In the genomic region with DNA sequence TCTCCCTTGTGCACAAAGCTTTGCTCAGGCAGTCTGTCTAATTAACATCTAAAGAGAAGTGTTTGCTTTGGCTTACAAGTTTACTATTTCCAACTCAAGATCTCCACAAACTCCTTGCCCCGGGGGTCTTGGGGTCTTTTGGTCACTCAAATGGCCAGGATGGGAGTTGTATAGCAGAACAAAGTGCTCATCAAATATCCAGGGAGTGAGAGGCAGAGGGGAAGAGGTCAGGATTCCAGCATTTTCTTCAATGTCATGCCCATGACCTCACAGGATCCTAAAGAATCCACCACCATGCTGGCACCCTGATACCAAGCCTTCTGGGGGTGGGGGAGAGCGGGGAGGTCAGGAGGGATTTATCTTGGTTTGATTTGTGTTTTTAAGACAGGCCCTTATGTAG, we compare ENCODE assay signal across 26 mouse cellular contexts. TPM values are rescaled to one million over a fixed set of nuclear protein-coding genes. Genes with fewer than 3 reads are reported as not detected.
A peak's percentile ranks its signal among the peaks of the same experiment; 100 is the strongest.
DNase-seq lines count a peak whose midpoint lies in the region; ATAC-seq and TF ChIP-seq lines count a peak whose summit lies in the region.
"Had no signal": no experiment of that assay in that cellular context is flagged by ENCODE, and none has a peak within 500 bp of the region (broad histone marks: within the 10 kb centered on the region; RNA-seq: fewer than 3 reads in every experiment).

No protein-coding gene starts in this region.

- no peak for TF ChIP-seq CTCF in ES-Bruce4 (IDR thresholded peaks at IDR 0.05; ENCODE audit: low read depth, low read length)

- 38% methylated on average over 2 of the region's 2 CpGs for WGBS in hindbrain, embryonic 14.5 days

- ATAC-seq in hindbrain, embryonic 14.5 days (ENCODE audit: low FRiP score) = no peak
- no peak for ATAC-seq in CD4-positive, CD25-positive, alpha-beta regulatory T cell, adult 4 months
- ATAC-seq: activated CD4-positive, CD25-positive, alpha-beta regulatory T cell, adult 4 months; Patski had no signal

- no peak for TF ChIP-seq POLR2A in ES-Bruce4 (IDR thresholded peaks at IDR 0.05; ENCODE audit: insufficient read depth, low read length)

- no peak overlapping the region for H3K4me2 ChIP-seq in hindbrain, embryonic 14.5 days (replicated peaks)

- peak overlapping the region; percentile 85 for H3K27ac ChIP-seq in ES-Bruce4 (ENCODE audit: insufficient read depth, low read length)
- no peak overlapping the region for H3K27ac ChIP-seq in hindbrain, embryonic 14.5 days

- H3K27me3 ChIP-seq in ES-Bruce4 (ENCODE audit: control insufficient read depth, insufficient read depth, low read length, poor library complexity, severe bottlenecking) = no peaks in the 10 kb centered on the region
- H3K27me3 ChIP-seq in hindbrain, embryonic 14.5 days (ENCODE audit: control insufficient read depth, insufficient read depth, low read length) = no peaks in the 10 kb centered on the region
- H3K27me3 ChIP-seq: CH12.LX, Patski had no signal

- H3K36me3 ChIP-seq in ES-Bruce4 (ENCODE audit: control insufficient read depth, insufficient read depth, low read length, poor library complexity, severe bottlenecking) = no peaks in the 10 kb centered on the region
- no peaks in the 10 kb centered on the region for H3K36me3 ChIP-seq in hindbrain, embryonic 14.5 days (replicated peaks; ENCODE audit: control insufficient read depth, insufficient read depth)
- H3K36me3 ChIP-seq: G1E had no signal

- H3K4me1 ChIP-seq in ES-Bruce4 (ENCODE audit: control insufficient read depth, insufficient read depth, low read length) = peaks cover 6% of the 10 kb centered on the region
- H3K4me1 ChIP-seq in hindbrain, embryonic 14.5 days (replicated peaks; ENCODE audit: control insufficient read depth, insufficient read depth, low read length) = no peaks in the 10 kb centered on the region

- no peak overlapping the region for H3K4me3 ChIP-seq in ES-Bruce4 (ENCODE audit: low read depth, low read length)
- no peak overlapping the region for H3K4me3 ChIP-seq in hindbrain, embryonic 14.5 days (replicated peaks; ENCODE audit: low read length)

- H3K9ac ChIP-seq in ES-Bruce4 (ENCODE audit: low read depth, poor library complexity, severe bottlenecking) = no peak overlapping the region
- no peak overlapping the region for H3K9ac ChIP-seq in hindbrain, embryonic 14.5 days

- DNase-seq in ES-CJ7 (ENCODE audit: low read depth, low spot score) (peak; percentile 59), R1 (ENCODE audit: low read depth, low spot score) (peak; percentile 33), ZHBTc4 (ENCODE audit: low read depth, low spot score) (peak; percentile 37)
- DNase-seq in hindbrain, embryonic 14.5 days (ENCODE audit: low spot score) = no peak
- no peak for DNase-seq in cerebellum, postnatal 25 days
- DNase-seq in gastrocnemius, postnatal 25 days = no peak
- DNase-seq: adrenal gland, adult 2 months; adrenal gland, adult 8-10 months; adrenal gland, postnatal 10 days; adrenal gland, postnatal 14 days; adrenal gland, postnatal 25 days; adrenal gland, postnatal 36 days; B cell, adult 2 months; cerebellum, adult 11 months; cerebellum, adult 11-12 months; cerebellum, adult 18-20 months; cerebellum, adult 2 months; cerebellum, adult 8-10 months; cerebellum, adult 9-10 months; cerebellum, adult 9-11 months had no signal

- no peaks in the 10 kb centered on the region for H3K9me3 ChIP-seq in ES-Bruce4 (replicated peaks; ENCODE audit: control insufficient read depth, insufficient read depth, low read length, poor library complexity, severe bottlenecking)
- no peaks in the 10 kb centered on the region for H3K9me3 ChIP-seq in hindbrain, embryonic 14.5 days (ENCODE audit: control insufficient read depth, low read length)
- H3K9me3 ChIP-seq: G1E had no signal

- peak; percentile 83; the same call in 1 of the 2 replicates for TF ChIP-seq EP300 in ES-Bruce4 (IDR thresholded peaks at IDR 0.05; ENCODE audit: insufficient read depth, low read depth, low read length)

RNA-seq across cellular contexts. Expression of a gene that starts 35.7 kb away (rescaled TPM):
- polyA plus RNA-seq in ES-Bruce4 (2011; ENCODE audit: insufficient read depth, insufficient read length, low read depth, missing spikeins) = 36.0 and 40.6 TPM in 2 replicates
- polyA plus RNA-seq in hindbrain, embryonic 14.5 days (2014; fragmentation: Nextera tagmentation; extraction: Ambion mirVana) = 10.1 and 10.3 TPM in 2 replicates
- total RNA-seq in gastrocnemius, postnatal 25 days (2021) = 100 to 1,000 TPM; 221 to 341 TPM
- under 1 TPM in 1 of 2 experiments, not detected in 1; 0.06 TPM for polyA plus RNA-seq in CD4-positive, CD25-positive, alpha-beta regulatory T cell, adult 4 months (2017; shearing (Covaris generic))

RNA-seq across cellular contexts. Expression of a gene that starts 59.9 kb away (rescaled TPM):
- not detected in 2 replicates for polyA plus RNA-seq in ES-Bruce4 (2011; ENCODE audit: insufficient read depth, insufficient read length, low read depth, missing spikeins)
- polyA plus RNA-seq in hindbrain, embryonic 14.5 days (2014; fragmentation: Nextera tagmentation; extraction: Ambion mirVana) = 0.27 and 0.38 TPM in 2 replicates
- total RNA-seq in gastrocnemius, postnatal 25 days (2021) = not detected
- under 1 TPM; 0.44 to 0.57 TPM for polyA plus RNA-seq in CD4-positive, CD25-positive, alpha-beta regulatory T cell, adult 4 months (2017; shearing (Covaris generic))
- total RNA-seq: adrenal gland, postnatal 14 days had no signal

Comparison
In these comparisons a context has a peak if more than half of its experiments do, and no peak if none do; other contexts are left out.
1. DNase-seq: peak in ES-CJ7 (single experiment), R1 (single experiment) and ZHBTc4 (single experiment); none in hindbrain, embryonic 14.5 days (single experiment), cerebellum, postnatal 25 days (0 of 2) and gastrocnemius, postnatal 25 days (single experiment).
2. RNA of a gene that starts 35.7 kb away (polyA plus RNA-seq): 36.0 to 40.6 TPM in ES-Bruce4 and 10.1 to 10.3 TPM in hindbrain, embryonic 14.5 days; 0.06 TPM in CD4-positive, CD25-positive, alpha-beta regulatory T cell, adult 4 months; every median in the first group is over 10 times any median in the second.